9 mouse cellular contexts compared by ENCODE assay signal in genomic region chr10:70186136-70186535, GRCm38 (mm10). TPM values are rescaled to one million over a fixed set of nuclear protein-coding genes. Genes with fewer than 3 reads are reported as not detected.
DNase-seq lines count a peak whose midpoint lies in the region; ATAC-seq and TF ChIP-seq lines count a peak whose summit lies in the region.
"Had no signal": no experiment of that assay in that cellular context is flagged by ENCODE, and none has a peak within 500 bp of the region (broad histone marks: within the 10 kb centered on the region; RNA-seq: fewer than 3 reads in every experiment).

No protein-coding gene starts in this region.

- TF ChIP-seq CTCF in layer of hippocampus, adult 2 months (conservative IDR thresholded peaks at IDR 0.05) = peak; percentile 84
- TF ChIP-seq CTCF in intestine, postnatal 0 days (IDR thresholded peaks at IDR 0.05; ENCODE audit: low read depth) = peak; percentile 72
- peak; percentile 55 for TF ChIP-seq CTCF in olfactory bulb, adult 2 months (IDR thresholded peaks at IDR 0.05; ENCODE audit: insufficient read depth, low read depth, low read length)

- H3K4me3 ChIP-seq in layer of hippocampus, adult 2 months = no peak overlapping the region
- H3K4me3 ChIP-seq in intestine, postnatal 0 days (ENCODE audit: low read depth, low read length) = no peak overlapping the region
- H3K4me3 ChIP-seq in olfactory bulb, adult 2 months (ENCODE audit: insufficient read depth, low read depth, low read length) = no peak overlapping the region

- no peak overlapping the region for H3K27ac ChIP-seq in layer of hippocampus, adult 2 months
- no peak overlapping the region for H3K27ac ChIP-seq in intestine, postnatal 0 days (ENCODE audit: low read depth, low read length)
- H3K27ac ChIP-seq in olfactory bulb, adult 2 months (ENCODE audit: insufficient read depth, low read depth, low read length) = no peak overlapping the region

- peaks cover 39% of the 10 kb centered on the region for H3K36me3 ChIP-seq in intestine, postnatal 0 days (ENCODE audit: control insufficient read depth, insufficient read depth)

- peak; percentile 34; the same call in 1 of the 2 replicates for ATAC-seq in intestine, postnatal 0 days

- no peaks in the 10 kb centered on the region for H3K4me1 ChIP-seq in intestine, postnatal 0 days (replicated peaks; ENCODE audit: control insufficient read depth, insufficient read depth, low read length)
- peaks cover 20% of the 10 kb centered on the region for H3K4me1 ChIP-seq in olfactory bulb, adult 2 months (ENCODE audit: control insufficient read depth, insufficient read depth, low read length)

- H3K4me2 ChIP-seq in intestine, postnatal 0 days (replicated peaks; ENCODE audit: low read depth) = no peak overlapping the region

- no peak overlapping the region for H3K9ac ChIP-seq in intestine, postnatal 0 days (ENCODE audit: low read depth, low read length)

- H3K9me3 ChIP-seq in intestine, postnatal 0 days (ENCODE audit: control insufficient read depth) = no peaks in the 10 kb centered on the region
- H3K9me3 ChIP-seq: megakaryocyte, embryonic 14.5 days had no signal

- WGBS in intestine, postnatal 0 days = 68% methylated on average over 9 of the region's 9 CpGs
- WGBS in olfactory bulb, adult 2 months = 79% methylated on average over 9 of the region's 9 CpGs

- no peaks in the 10 kb centered on the region for H3K27me3 ChIP-seq in intestine, postnatal 0 days (replicated peaks; ENCODE audit: control insufficient read depth, insufficient read depth, low read length)
- H3K27me3 ChIP-seq: megakaryocyte, embryonic 14.5 days had no signal

- DNase-seq in cerebellum, adult 18-20 months = peak; percentile 39 to 42
- DNase-seq in cerebellum, adult 11-12 months = no peak
- DNase-seq in layer of hippocampus, adult 2 months (ENCODE audit: low spot score in 2 of 2) = peak in 1 of 2 experiments; percentile 38
- no peak for DNase-seq in layer of hippocampus, adult 9-11 months
- peak; percentile 45 for DNase-seq in NIH3T3 (ENCODE audit: low read depth)
- no peak for DNase-seq in layer of hippocampus, adult 11-12 months (ENCODE audit: low spot score)

- no peak for TF ChIP-seq POLR2A in olfactory bulb, adult 2 months (IDR thresholded peaks at IDR 0.05; ENCODE audit: insufficient read depth, low read depth, low read length)

RNA-seq across cellular contexts. Expression of gene Mrln, which starts 18.3 kb away (rescaled TPM):
- total RNA-seq in layer of hippocampus, adult 2 months (2021) = not detected
- not detected in 2 replicates for polyA plus RNA-seq in intestine, postnatal 0 days (2015; fragmentation: Nextera tagmentation; extraction: Ambion mirVana)
- polyA plus RNA-seq in olfactory bulb, adult 2 months (2012; ENCODE audit: insufficient read depth, insufficient read length, low replicate concordance, missing spikeins) = not detected in 2 replicates

RNA-seq across cellular contexts. Expression of gene Slc16a9, which starts 58.8 kb away (rescaled TPM):
- 1 to 10 TPM; 1.8 to 3.1 TPM for total RNA-seq in layer of hippocampus, adult 2 months (2021)
- polyA plus RNA-seq in intestine, postnatal 0 days (2015; fragmentation: Nextera tagmentation; extraction: Ambion mirVana) = 0.52 and 0.78 TPM in 2 replicates
- polyA plus RNA-seq in olfactory bulb, adult 2 months (2012; ENCODE audit: insufficient read depth, insufficient read length, low replicate concordance, missing spikeins) = not detected in 2 replicates

Comparison
In these comparisons a context has a peak if more than half of its experiments do, and no peak if none do; other contexts are left out.
1. DNase-seq: peak in cerebellum, adult 18-20 months (2 of 2) and NIH3T3 (single experiment); none in cerebellum, adult 11-12 months (single experiment), layer of hippocampus, adult 9-11 months (single experiment) and layer of hippocampus, adult 11-12 months (single experiment).
2. Peak in every context shown above with its lines, with median percentiles within 50 percentile points of each other: CTCF ChIP-seq.